Mouse (Mus musculus) kidney, adult 11 months (tissue): Measurements from ENCODE around the gene Erf.
A peak's percentile ranks its signal among the peaks of the same experiment; 100 is the strongest.

Experiments
- DNase-seq: peaks from one replicate; pipeline ENCODE4 v3.0.0; 2022

Erf gene

GRCm38 (mm10) chr7:25237249-25238014 is 13.1 kb downstream of the Erf start, which contains the start of gene Gsk3a:
Gene Gsk3a, minus strand, starts transcription at chr7:25237851.
- peak; percentile 98 for DNase-seq

- peak; percentile 11 for DNase-seq
These were observed 15.0 kb downstream of the Erf start for GRCm38 (mm10) chr7:25235526-25235925.

- DNase-seq = peak; percentile 4
These were observed 17.5 kb downstream of the Erf start for GRCm38 (mm10) chr7:25233061-25233460.

- DNase-seq = no peak
These were observed 18.4 kb downstream of the Erf start for GRCm38 (mm10) chr7:25232101-25232648.

GRCm38 (mm10) chr7:25230690-25231285 is 19.8 kb downstream of the Erf start:
- DNase-seq = no peak

- peak; percentile 79 for DNase-seq
These were observed 22.8 kb downstream of the Erf start for GRCm38 (mm10) chr7:25227523-25228300.

- no peak for DNase-seq
These were observed 28.1 kb downstream of the Erf start for GRCm38 (mm10) chr7:25222275-25222967.

- peak; percentile 98 for DNase-seq
These were observed 29.3 kb downstream of the Erf start, which contains the start of gene Zfp526 for GRCm38 (mm10) chr7:25221102-25221883. Gene Zfp526, plus strand, starts transcription at chr7:25221425.

GRCm38 (mm10) chr7:25220457-25221101 is 30.0 kb downstream of the Erf start, which contains the start of gene Dedd2:
Gene Dedd2, minus strand, starts transcription at chr7:25220615.
- DNase-seq = peak; percentile 85

- peak; percentile 97 for DNase-seq
These were observed 30.7 kb downstream of the Erf start for GRCm38 (mm10) chr7:25219756-25220456.

GRCm38 (mm10) chr7:25219416-25219750 is 31.2 kb downstream of the Erf start:
- DNase-seq = no peak

- peak; percentile 53 for DNase-seq
These were observed 31.7 kb downstream of the Erf start for GRCm38 (mm10) chr7:25218705-25219415.

- peak; percentile 64 for DNase-seq
These were observed 32.7 kb downstream of the Erf start for GRCm38 (mm10) chr7:25217653-25218395.

GRCm38 (mm10) chr7:25214172-25214571 is 36.4 kb downstream of the Erf start:
- DNase-seq = no peak

GRCm38 (mm10) chr7:25213099-25213498 is 37.5 kb downstream of the Erf start:
- no peak for DNase-seq

GRCm38 (mm10) chr7:25210482-25210881 is 40.1 kb downstream of the Erf start:
- no peak for DNase-seq

- no peak for DNase-seq
These were observed 41.4 kb downstream of the Erf start for GRCm38 (mm10) chr7:25209161-25209622.

GRCm38 (mm10) chr7:25206094-25206830 is 44.3 kb downstream of the Erf start:
- no peak for DNase-seq
